Mouse (Mus musculus): ENCODE measurements around the gene Casp14. TPM values are rescaled to one million over a fixed set of nuclear protein-coding genes. Genes with fewer than 3 reads are reported as not detected.
"Not testable (repeated sequence)": the region's sequence is repeated elsewhere in the genome, so short reads cannot be mapped to it uniquely, and the experiment has no call there.

Casp14 gene
- polyA plus RNA-seq, 1 experiment from 2014 or later: not detected

- H3K4me2 ChIP-seq; H3K27me3 ChIP-seq (replicated peaks); ATAC-seq (ENCODE audit: extremely low read depth, insufficient number of reproducible peaks, low FRiP score, low TSS enrichment); H3K4me3 ChIP-seq; H3K4me1 ChIP-seq; H3K9ac ChIP-seq; H3K9me3 ChIP-seq; H3K36me3 ChIP-seq; H3K27ac ChIP-seq (replicated peaks): not testable (repeated sequence)
- 90% methylated on average over 10 of the region's 10 CpGs for WGBS
These were observed 51.4 kb downstream of the Casp14 start for GRCm38 (mm10) chr10:78666696-78667095.

- 66% methylated on average over 1 of the region's 1 CpGs for WGBS
These were observed 53.5 kb downstream of the Casp14 start for GRCm38 (mm10) chr10:78664546-78664945.

More at GRCm38 (mm10) chr10:78664546-78664945, 53.5 kb downstream of the Casp14 start:
- H3K4me1 ChIP-seq: no peaks in the 10 kb centered on the region
- no peaks in the 10 kb centered on the region for H3K27me3 ChIP-seq (replicated peaks)
- H3K9me3 ChIP-seq: no peaks in the 10 kb centered on the region
- H3K36me3 ChIP-seq: no peaks in the 10 kb centered on the region
- no peak for ATAC-seq (ENCODE audit: extremely low read depth, insufficient number of reproducible peaks, low FRiP score, low TSS enrichment)
- H3K4me2 ChIP-seq: no peak overlapping the region
- H3K4me3 ChIP-seq: no peak overlapping the region
- no peak overlapping the region for H3K27ac ChIP-seq (replicated peaks)
- H3K9ac ChIP-seq: no peak overlapping the region

Other genes starting within 250 kb of the Casp14 start
- not detected in 2 replicates for gene Olfr1358, start 200.9 kb downstream of the Casp14 start, polyA plus RNA-seq (2015; fragmentation: Nextera tagmentation; extraction: Ambion mirVana)
- gene Ilvbl, start 143.9 kb downstream of the Casp14 start, polyA plus RNA-seq (2015; fragmentation: Nextera tagmentation; extraction: Ambion mirVana): 52.4 and 54.6 TPM in 2 replicates
- 14.4 and 14.7 TPM in 2 replicates for gene Syde1, start 126.3 kb downstream of the Casp14 start, polyA plus RNA-seq (2015; fragmentation: Nextera tagmentation; extraction: Ambion mirVana)
- gene Olfr1357, start 100.2 kb downstream of the Casp14 start, polyA plus RNA-seq (2015; fragmentation: Nextera tagmentation; extraction: Ambion mirVana): not detected in 2 replicates
- gene Ccdc105, start 34.8 kb upstream of the Casp14 start, polyA plus RNA-seq (2015; fragmentation: Nextera tagmentation; extraction: Ambion mirVana): not detected in 2 replicates
- 0.97 and 1.2 TPM in 2 replicates for gene Slc1a6, start 62.2 kb upstream of the Casp14 start, polyA plus RNA-seq (2015; fragmentation: Nextera tagmentation; extraction: Ambion mirVana)
- gene Olfr1356, start 133.9 kb upstream of the Casp14 start, polyA plus RNA-seq (2015; fragmentation: Nextera tagmentation; extraction: Ambion mirVana): not detected in 2 replicates
- gene Olfr1355, start 157.2 kb upstream of the Casp14 start, polyA plus RNA-seq (2015; fragmentation: Nextera tagmentation; extraction: Ambion mirVana): not detected in 2 replicates
- gene Olfr1354, start 194.9 kb upstream of the Casp14 start, polyA plus RNA-seq (2015; fragmentation: Nextera tagmentation; extraction: Ambion mirVana): not detected in 2 replicates
- not detected in 2 replicates for gene Olfr8, start 232.3 kb upstream of the Casp14 start, polyA plus RNA-seq (2015; fragmentation: Nextera tagmentation; extraction: Ambion mirVana)
- gene Olfr1353, start 245.0 kb upstream of the Casp14 start, polyA plus RNA-seq (2015; fragmentation: Nextera tagmentation; extraction: Ambion mirVana): not detected in 2 replicates